Mouse (Mus musculus) activated CD4-positive, CD25-positive, alpha-beta regulatory T cell, adult 4 months (primary cell): Measurements from ENCODE around the gene Htr2a. TPM values are rescaled to one million over a fixed set of nuclear protein-coding genes. Genes with fewer than 3 reads are reported as not detected.
A peak's percentile ranks its signal among the peaks of the same experiment; 100 is the strongest.

Experiments
- ATAC-seq: one replicate; pipeline ENCODE4 v1.8.0; 2017
- polyA plus RNA-seq, 2 experiments: library from polyadenylated mRNA; unstranded; fragments of 100-300 nt; shearing (Covaris generic); gene quantifications; one replicate each; pipeline ENCODE4 v1.2.1; 2017

Gene Htr2a
- under 1 TPM in 1 of 2 experiments, not detected in 1; 0.16 TPM for polyA plus RNA-seq

DNA sequence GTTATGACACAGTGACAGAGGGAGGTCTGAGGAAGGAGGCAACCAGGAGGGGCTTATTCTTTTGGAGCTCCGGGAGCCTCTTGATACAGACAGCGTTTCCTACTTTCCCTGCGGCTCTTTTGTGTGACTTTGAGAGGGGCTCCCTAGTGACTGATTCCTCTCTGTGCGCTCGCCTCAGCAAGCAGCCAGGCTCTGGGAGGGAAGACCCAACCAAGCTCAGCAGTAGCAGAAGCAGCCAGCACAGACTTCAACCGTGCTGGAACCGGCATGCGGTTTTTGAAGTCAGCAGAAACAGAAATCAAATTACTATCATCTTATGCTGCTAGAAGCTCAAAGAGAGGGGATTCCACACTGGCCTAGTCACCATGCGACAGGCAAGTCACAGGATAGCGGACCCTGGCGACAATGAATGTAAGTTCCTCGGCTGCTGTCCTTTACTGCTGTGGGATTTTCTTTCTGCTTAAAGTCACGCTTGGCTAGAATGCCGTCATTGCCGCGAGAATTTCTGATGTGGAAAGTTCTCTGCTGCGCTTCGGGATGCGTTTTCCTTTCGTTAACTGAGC is at the start of gene Htr2a:
TSS of gene Htr2a (plus strand) at position 22 of the 563 bp plus-strand sequence.
- no peak for ATAC-seq

GRCm38 (mm10) chr14:74601333-74602087 is 39.1 kb upstream of the Htr2a start:
- no peak for ATAC-seq

GRCm38 (mm10) chr14:74602543-74602942 is 38.1 kb upstream of the Htr2a start:
- no peak for ATAC-seq

DNA sequence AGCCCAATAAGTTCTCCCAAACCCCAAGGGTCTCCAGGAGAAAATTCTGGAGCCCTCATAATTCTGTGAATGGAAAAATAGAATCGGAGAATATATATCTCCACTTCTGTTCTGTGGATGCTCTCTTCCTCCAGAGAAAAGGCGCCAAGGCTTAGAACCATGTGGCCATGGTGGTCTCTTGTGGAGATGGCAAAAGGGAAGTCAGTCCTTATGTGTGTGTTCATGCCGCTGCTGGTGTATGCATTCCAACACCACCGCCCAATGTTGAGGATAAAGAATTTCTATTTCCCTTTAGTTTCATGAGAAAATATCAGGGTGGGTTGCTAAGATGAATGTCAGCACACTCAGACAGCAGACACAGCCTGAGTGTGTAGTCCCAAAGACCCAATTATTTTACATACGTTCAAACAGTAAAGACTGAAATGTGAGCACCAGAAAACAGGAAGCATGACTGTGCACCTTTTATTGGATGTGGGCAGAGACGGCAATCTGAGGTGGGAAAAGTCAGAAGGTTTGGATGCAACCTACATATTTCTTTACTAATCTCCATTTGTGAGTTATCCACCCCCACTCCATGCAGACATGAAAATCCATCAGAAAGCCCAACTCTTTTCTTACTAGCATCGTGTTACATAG is 37.4 kb upstream of the Htr2a start:
- ATAC-seq: no peak

- ATAC-seq: no peak
These were observed 29.3 kb upstream of the Htr2a start for GRCm38 (mm10) chr14:74611326-74611725.

DNA sequence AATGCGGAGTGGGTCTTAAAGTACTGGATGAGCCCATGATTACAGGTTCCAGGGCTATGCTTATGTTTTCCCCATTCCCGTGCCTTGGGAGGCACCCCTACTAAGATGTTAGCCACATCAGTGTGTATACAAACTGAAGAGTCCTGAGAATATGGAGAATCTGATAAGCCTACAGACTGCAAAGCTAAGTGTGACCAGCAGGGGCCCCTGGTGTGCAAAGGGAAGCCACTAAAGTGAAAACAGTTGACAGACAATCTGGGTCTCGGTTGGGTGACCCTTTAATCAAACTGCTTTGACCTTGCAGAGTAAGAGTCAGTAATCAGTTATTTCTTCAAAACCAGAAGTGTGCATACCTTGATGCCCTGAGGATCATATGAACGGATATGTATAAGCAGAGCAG is 21.8 kb upstream of the Htr2a start:
- no peak for ATAC-seq

DNA sequence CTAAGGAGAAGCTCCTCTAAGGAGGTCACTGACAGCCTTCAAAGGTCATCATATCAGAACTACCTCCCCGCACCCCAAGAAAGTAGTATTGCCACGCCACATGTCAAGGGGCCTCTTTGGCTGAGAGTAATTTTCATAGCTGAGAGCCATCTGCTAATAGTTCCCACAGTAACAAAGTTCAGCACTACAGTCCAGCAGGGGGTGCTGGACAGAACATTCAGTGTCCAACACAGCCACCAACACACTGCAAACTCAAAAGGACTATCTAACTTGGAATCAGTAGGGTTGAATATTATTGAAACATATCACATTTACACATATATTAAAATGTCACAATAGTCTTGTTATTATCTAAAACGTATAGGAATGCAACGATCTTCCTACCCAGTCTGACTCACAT is 2.6 kb upstream of the Htr2a start:
- no peak for ATAC-seq

DNA sequence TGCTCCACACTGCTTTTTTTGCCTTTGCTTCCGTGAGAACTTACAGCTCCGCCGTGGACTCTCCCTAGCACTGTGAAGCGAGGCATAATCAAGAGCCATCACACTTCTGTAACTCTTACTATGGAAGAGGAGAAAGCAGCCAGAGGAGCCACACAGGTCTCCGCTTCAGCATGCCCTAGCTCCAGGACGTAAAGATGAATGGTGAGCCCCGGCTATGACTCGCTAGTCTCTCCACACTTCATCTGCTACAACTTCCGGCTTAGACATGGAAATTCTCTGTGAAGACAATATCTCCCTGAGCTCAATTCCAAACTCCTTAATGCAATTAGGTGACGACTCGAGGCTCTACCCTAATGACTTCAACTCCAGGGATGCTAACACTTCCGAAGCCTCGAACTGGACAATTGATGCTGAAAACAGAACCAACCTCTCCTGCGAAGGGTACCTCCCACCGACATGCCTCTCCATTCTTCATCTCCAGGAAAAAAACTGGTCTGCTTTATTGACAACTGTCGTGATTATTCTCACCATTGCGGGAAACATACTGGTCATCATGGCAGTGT is 1.1 kb downstream of the Htr2a start:
- ATAC-seq: no peak

DNA sequence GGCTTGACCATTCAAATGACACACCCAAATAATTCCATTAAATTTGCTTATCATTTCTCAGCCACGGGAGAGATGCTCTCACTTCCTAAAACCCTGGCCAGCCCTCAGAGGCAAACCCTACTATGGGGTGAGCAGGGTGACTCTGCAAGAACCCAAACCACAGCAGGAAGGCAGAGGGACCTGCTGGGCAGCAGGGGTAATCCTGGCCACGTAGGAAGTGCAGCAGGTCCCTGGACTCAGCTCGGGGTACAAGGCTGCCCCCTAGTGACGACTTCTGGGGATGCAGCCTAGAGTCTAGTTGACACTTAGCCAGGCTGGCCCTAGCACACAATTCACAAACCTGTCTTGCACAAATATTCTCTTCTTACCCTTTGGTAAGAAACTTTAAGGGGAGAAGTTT is 2.7 kb downstream of the Htr2a start:
- ATAC-seq: peak; percentile 40

DNA sequence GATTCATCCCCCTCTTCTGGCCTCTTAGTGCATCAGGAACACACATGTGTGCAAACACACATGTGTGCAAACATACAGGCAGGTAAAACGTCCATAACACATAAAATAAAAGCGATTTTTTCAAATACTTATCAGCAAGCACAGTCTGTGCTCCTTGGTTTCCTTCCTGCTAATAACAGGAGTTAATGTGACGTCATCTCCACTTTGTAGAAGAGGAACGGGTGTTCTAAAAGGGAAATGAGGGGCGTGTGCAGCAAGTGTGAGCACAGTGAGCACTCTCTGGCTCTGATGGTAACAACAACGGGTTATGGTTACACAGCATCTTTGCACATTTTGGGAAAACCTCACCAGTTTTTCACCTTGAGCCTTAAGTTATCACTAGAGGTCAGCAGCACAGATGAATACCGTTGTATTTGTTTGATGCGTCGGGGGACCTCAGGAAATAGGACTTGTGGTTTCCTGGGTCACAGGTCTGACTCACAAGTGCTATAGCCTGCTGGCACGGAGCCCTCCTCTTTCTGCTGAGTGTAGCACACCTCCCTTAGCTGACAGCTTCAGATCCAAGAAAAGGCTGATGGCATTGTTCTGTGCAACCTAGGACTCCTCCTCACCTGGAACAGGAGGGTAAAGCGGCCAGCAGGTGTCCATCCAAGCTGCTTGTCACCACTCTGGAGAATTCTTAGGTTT is 5.6 kb downstream of the Htr2a start:
- peak; percentile 68 for ATAC-seq

DNA sequence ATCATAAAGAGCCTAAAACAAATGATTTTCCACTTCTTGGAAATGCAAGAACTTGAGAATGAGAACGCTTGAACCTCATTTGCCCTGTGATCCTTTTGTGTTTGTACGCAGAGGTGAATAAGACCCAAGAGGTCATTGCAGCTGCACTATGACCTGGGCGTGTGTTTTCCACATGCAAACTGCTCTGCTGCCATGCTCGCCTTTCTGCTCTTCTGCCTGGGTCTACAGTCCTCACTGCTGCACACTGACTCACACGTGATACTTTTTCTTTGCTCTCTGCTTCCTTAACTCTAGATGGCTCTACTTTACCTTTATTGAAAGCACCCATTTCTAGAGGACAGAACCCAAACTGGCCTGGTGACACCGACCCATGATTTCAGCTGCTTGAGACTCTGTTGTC is 9.4 kb downstream of the Htr2a start:
- ATAC-seq: no peak

DNA sequence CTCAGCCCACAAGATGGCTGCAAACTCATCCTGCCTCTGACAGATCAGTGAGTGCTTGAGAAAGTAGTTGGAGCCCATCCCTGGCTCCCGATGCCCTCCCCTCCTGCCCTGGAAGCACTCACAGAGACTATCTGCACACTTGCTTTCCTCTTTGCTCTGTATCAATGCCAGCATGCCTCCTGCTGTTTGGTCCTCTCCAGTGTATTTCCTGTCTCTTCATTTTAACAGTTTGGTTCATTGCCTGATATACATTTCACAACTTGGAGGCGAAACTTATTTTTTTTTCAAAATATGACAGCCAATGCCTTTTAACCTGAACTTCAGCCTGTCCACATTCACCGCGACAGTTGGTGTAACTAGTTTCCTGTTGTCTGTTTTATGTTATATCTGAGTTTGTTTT is 11.0 kb downstream of the Htr2a start:
- ATAC-seq: no peak

- no peak for ATAC-seq
These were observed 16.6 kb downstream of the Htr2a start for GRCm38 (mm10) chr14:74657227-74657626.

- no peak for ATAC-seq
These were observed 18.8 kb downstream of the Htr2a start for GRCm38 (mm10) chr14:74659411-74659841.

DNA sequence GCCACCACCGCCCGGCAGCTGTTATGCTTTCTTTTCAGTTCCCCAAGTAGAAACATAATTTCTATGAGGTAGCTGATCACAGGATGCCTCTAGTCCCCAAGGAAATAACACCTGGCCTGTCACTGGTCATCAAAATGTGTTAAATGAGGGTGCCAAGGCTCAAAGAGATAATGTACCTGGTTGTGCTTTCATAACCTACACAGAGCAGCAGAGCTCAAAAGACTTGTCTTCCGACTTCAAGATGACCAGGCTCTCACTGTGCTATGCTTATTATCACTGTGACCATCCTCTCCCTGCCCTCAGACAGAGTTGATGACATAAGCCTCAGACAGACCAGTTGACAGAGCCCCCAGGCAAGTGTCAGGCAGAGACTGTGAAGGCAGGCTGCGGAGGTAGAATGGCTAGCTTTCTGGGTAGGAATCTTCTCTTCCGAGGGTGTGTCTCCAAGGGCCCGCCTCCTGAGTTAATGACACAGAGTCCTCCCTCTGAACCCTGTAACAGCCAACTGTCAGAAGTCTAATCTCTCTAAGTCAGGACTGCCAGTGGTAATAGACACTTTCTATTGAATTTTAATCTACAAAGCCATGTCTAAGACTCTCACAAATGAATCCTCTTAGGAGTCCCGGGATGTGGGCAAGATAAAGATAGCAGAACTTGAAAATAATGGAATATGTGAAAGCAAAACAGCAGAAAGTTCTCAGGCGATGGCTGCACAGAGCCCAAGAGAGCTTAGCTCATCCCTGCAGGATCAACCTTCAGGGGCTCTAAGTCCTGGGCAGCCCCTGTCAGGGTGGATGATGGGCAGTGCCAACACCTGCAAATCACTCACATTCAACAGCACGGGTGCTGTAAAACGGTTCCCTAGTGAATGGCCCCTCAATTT is 31.7 kb downstream of the Htr2a start:
- no peak for ATAC-seq

DNA sequence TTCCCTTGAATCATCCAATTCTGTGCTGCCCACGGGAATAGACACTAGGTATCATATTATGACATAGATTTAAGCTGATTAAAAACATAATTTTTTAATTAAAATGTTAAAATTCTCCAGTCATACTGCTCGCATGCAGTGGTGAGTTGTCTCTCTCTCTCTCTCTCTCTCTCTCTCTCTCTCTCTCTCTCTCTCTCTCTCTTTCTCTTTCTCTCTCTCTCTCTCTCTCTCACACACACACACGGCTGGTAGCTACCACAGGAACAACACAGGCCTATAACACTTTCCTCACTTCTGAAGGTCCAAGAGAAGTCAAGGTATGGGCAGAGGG is 32.3 kb downstream of the Htr2a start:
- ATAC-seq: no peak

GRCm38 (mm10) chr14:74673584-74673983 is 32.9 kb downstream of the Htr2a start:
- ATAC-seq: no peak

DNA sequence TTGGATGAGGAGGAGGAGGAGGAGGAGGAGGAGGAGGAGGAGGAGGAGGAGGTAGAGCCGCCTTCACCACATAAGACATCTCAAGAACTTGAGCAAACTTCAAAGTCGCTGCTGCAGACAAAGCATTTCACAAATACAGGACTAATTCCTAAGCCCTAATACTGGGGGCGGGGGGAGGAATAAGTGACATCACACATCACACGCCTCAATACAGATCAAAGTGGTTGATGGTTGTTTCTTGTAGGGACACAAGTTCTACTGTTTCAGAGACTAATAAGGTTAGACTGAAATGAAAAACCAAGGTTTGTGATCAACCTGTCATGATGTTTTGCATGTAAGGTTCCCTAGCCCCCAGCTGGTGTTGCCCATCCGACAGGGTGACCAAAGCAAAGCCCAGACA is 39.2 kb downstream of the Htr2a start:
- ATAC-seq: no peak

GRCm38 (mm10) chr14:74684298-74684978 is 43.8 kb downstream of the Htr2a start:
- no peak for ATAC-seq

DNA sequence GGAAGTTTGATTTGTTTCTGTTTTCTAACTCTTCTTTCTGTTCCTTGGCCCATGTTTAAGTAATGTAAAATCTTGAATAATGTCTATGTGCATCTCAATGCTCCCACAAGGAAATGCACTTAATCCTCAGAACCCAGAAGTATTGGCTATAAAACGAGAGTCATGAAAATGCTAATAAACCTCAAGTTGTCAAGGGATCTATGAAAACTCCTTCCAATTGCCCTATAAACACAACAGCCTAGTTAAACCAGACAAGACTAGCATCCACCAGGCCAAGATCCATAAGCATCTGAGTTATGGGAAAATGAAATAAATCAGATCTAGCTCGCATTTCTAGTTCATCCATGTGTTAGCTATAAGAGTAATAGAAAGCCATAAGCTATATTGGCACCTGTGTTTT is 51.3 kb downstream of the Htr2a start:
- no peak for ATAC-seq

- no peak for ATAC-seq
These were observed 56.1 kb downstream of the Htr2a start for GRCm38 (mm10) chr14:74696766-74697165.

GRCm38 (mm10) chr14:74697432-74697831 is 56.8 kb downstream of the Htr2a start:
- ATAC-seq: no peak
